Mouse (Mus musculus) hindbrain, embryonic 14.5 days (tissue): ENCODE data around the gene Enah. TPM values are rescaled to one million over a fixed set of nuclear protein-coding genes. Genes with fewer than 3 reads are reported as not detected.

Source experiments
- ATAC-seq: fragments of 200-750 bp; cut with Nextera tagmentation; 2 replicates; pipeline ENCODE4 v1.8.0; 2017; ENCODE audit warnings: moderate number of reproducible peaks, mild to moderate bottlenecking, moderate TSS enrichment, moderate library complexity; ENCODE audit not compliant: low FRiP score
- DNase-seq: peaks from one replicate; pipeline ENCODE4 v3.0.0-alpha.2; 2015; ENCODE audit warnings: low spot score
- H3K27ac ChIP-seq: fragments of 300-500 bp; sonication (generic); 2 replicates; pipeline ENCODE4 v1.5.1; 2014; ENCODE audit warnings: mild to moderate bottlenecking, moderate library complexity
- H3K27me3 ChIP-seq: fragments of 300-500 bp; sonication (generic); 2 replicates; pipeline ENCODE4 v1.6.1; 2014; ENCODE audit warnings: mild to moderate bottlenecking, low read length, mixed read lengths; ENCODE audit not compliant: control insufficient read depth, insufficient read depth
- H3K36me3 ChIP-seq: fragments of 300-500 bp; sonication (generic); replicated peaks from 2 replicates; pipeline ENCODE4 v1.6.1; 2014; ENCODE audit not compliant: control insufficient read depth, insufficient read depth
- H3K4me1 ChIP-seq: fragments of 300-500 bp; sonication (generic); replicated peaks from 2 replicates; pipeline ENCODE4 v1.6.1; 2014; ENCODE audit warnings: antibody characterized with exemption, low read length, mixed read lengths; ENCODE audit not compliant: control insufficient read depth, insufficient read depth
- H3K4me2 ChIP-seq: fragments of 300-500 bp; sonication (generic); replicated peaks from 2 replicates; pipeline ENCODE4 v1.6.1; 2014; ENCODE audit warnings: mild to moderate bottlenecking, moderate library complexity
- H3K4me3 ChIP-seq: fragments of 300-500 bp; sonication (generic); replicated peaks from 2 replicates; pipeline ENCODE4 v1.5.1; 2014; ENCODE audit warnings: mild to moderate bottlenecking, low read length
- H3K9ac ChIP-seq: fragments of 300-500 bp; sonication (generic); 2 replicates; pipeline ENCODE4 v1.6.1; 2014
- H3K9me3 ChIP-seq: fragments of 300-500 bp; sonication (generic); 2 replicates; pipeline ENCODE4 v1.6.1; 2016; ENCODE audit warnings: low read length; ENCODE audit not compliant: control insufficient read depth
- WGBS: fragments of 180-500 bp; shearing (Covaris S2); extraction: QIAGEN DNeasy Blood & Tissue Kit; methylation state at CpG from one replicate; pipeline ENCODE4 v1.1.7; 2014; 5-methylcytosine and 5-hydroxymethylcytosine counted together
- polyA plus RNA-seq: library from polyadenylated mRNA; unstranded; fragments of >200 nt; fragmentation: Nextera tagmentation; extraction: Ambion mirVana; gene quantifications from 2 replicates; pipeline ENCODE4 v1.2.1, GENCODE M21; 2014

The Enah gene
- polyA plus RNA-seq, 1 experiment from 2014 or later = 37.7 TPM

GRCm38 (mm10) chr1:181848210-181848609 lies 171.6 kb downstream of the Enah start:
- Histone ChIP-seq H3K9me3 (no peaks in the 10 kb centered on the region), H3K27me3 (no peaks in the 10 kb centered on the region), H3K4me3 (no peak overlapping the region), H3K36me3 (no peaks in the 10 kb centered on the region), H3K9ac (no peak overlapping the region), H3K27ac (no peak overlapping the region), H3K4me2 (no peak overlapping the region), H3K4me1 (0 out of 2 replicates have a peak, but pooled peaks cover under 1% of the 10 kb centered on the region)
- 77% methylated on average over 1 of the region's 1 CpGs for WGBS
- no peak for ATAC-seq
- no peak for DNase-seq

GRCm38 (mm10) chr1:181847396-181847795 lies 172.4 kb downstream of the Enah start:
- ATAC-seq (no peak), DNase-seq (no peak)
- Histone ChIP-seq H3K4me3 (no peak overlapping the region), H3K9ac (no peak overlapping the region), H3K27me3 (no peaks in the 10 kb centered on the region), H3K4me2 (no peak overlapping the region), H3K4me1 (0 out of 2 replicates have a peak, but pooled peaks cover 5% of the 10 kb centered on the region), H3K36me3 (no peaks in the 10 kb centered on the region), H3K27ac (no peak overlapping the region), H3K9me3 (no peaks in the 10 kb centered on the region)
- 89% methylated on average over 3 of the region's 3 CpGs for WGBS

Other genes starting within 250 kb of the Enah start
- 30.5 and 37.5 TPM in 2 replicates for gene Lbr, start 176.9 kb downstream of the Enah start, polyA plus RNA-seq
- gene Srp9, start 104.7 kb upstream of the Enah start, polyA plus RNA-seq = 139 and 142 TPM in 2 replicates
- not detected in 2 replicates for gene Vmn1r1, start 144.5 kb upstream of the Enah start, polyA plus RNA-seq